Mouse (Mus musculus): ENCODE measurements around the gene Cdc42ep2. TPM values are rescaled to one million over a fixed set of nuclear protein-coding genes. Genes with fewer than 3 reads are reported as not detected.
"Not testable (repeated sequence)": the region's sequence is repeated elsewhere in the genome, so short reads cannot be mapped to it uniquely, and the experiment has no call there.

Cdc42ep2 gene
- total RNA-seq, 2 experiments from 2014 or later, result 9.9 to 12.0 TPM

- intact Hi-C loops (cut with DNase I), result loop anchor here (5.0 kb wide), 1 partner anchor 95 kb away; the partner anchor contains the start of gene Capn1
- DNase-seq, result peak; percentile 53 to 61
Measured at GRCm38 (mm10) chr19:5922119-5922942, 2.3 kb downstream of the Cdc42ep2 start.

GRCm38 (mm10) chr19:5921715-5922114 lies 2.9 kb downstream of the Cdc42ep2 start:
- intact Hi-C loops (cut with DNase I), result loop anchor here (5.0 kb wide), 1 partner anchor 96 kb away; the partner anchor contains the start of gene Capn1
- peak; percentile 30 to 47 for DNase-seq

GRCm38 (mm10) chr19:5913007-5913719 lies 11.5 kb downstream of the Cdc42ep2 start, which contains the start of gene Dpf2:
Gene Dpf2, minus strand, starts transcription at chr19:5913010.
- intact Hi-C loops (cut with DNase I), result no loop called here
- DNase-seq, result no peak

- intact Hi-C loops (cut with DNase I), result no loop called here
- DNase-seq, result peak; percentile 99 to 100
Measured at GRCm38 (mm10) chr19:5912103-5913006, 12.3 kb downstream of the Cdc42ep2 start.

GRCm38 (mm10) chr19:5911430-5912102 lies 13.1 kb downstream of the Cdc42ep2 start:
- no peak for DNase-seq
- intact Hi-C loops (cut with DNase I), result loop anchor here (2.0 kb wide), 1 partner anchor 17 kb away; the partner anchor contains the start of gene Tigd3

- intact Hi-C loops (cut with DNase I), result loop anchor here (2.0 kb wide), 1 partner anchor 15 kb away; the partner anchor contains the start of gene Tigd3
- DNase-seq, result no peak
Measured at GRCm38 (mm10) chr19:5910221-5910620, 14.4 kb downstream of the Cdc42ep2 start.

- intact Hi-C loops (cut with DNase I), result no loop called here
- no peak for DNase-seq
Measured at GRCm38 (mm10) chr19:5907275-5907674, 17.3 kb downstream of the Cdc42ep2 start.

GRCm38 (mm10) chr19:5894002-5894678 lies 30.5 kb downstream of the Cdc42ep2 start, which contains the start of gene Tigd3:
Gene Tigd3, minus strand, starts transcription at chr19:5894149.
- intact Hi-C loops (cut with DNase I), result loop anchor here (2.0 kb wide), 1 partner anchor 17 kb away; no protein-coding TSS in a partner anchor

GRCm38 (mm10) chr19:5893282-5894001 lies 31.2 kb downstream of the Cdc42ep2 start:
- intact Hi-C loops (cut with DNase I), result loop anchor here (2.0 kb wide), 1 partner anchor 17 kb away; no protein-coding TSS in a partner anchor
- DNase-seq, result no peak

More at GRCm38 (mm10) chr19:5894002-5894678, 30.5 kb downstream of the Cdc42ep2 start, which contains the start of gene Tigd3:
- peak; percentile 93 to 95 for DNase-seq

- intact Hi-C loops (cut with DNase I), result no loop called here
- DNase-seq, result no peak
Measured at GRCm38 (mm10) chr19:5892735-5893134, 31.9 kb downstream of the Cdc42ep2 start.

- DNase-seq, result no peak
- intact Hi-C loops (cut with DNase I), result no loop called here
Measured at GRCm38 (mm10) chr19:5892262-5892661, 32.4 kb downstream of the Cdc42ep2 start.

GRCm38 (mm10) chr19:5891521-5892258 lies 32.9 kb downstream of the Cdc42ep2 start:
- intact Hi-C loops (cut with DNase I), result no loop called here
- DNase-seq, result no peak

GRCm38 (mm10) chr19:5889211-5889610 lies 35.4 kb downstream of the Cdc42ep2 start:
- no peak for DNase-seq
- intact Hi-C loops (cut with DNase I), result loop anchor here (10.0 kb wide), 1 partner anchor 364 kb away; no protein-coding TSS in a partner anchor

GRCm38 (mm10) chr19:5887234-5887815 lies 37.3 kb downstream of the Cdc42ep2 start:
- intact Hi-C loops (cut with DNase I), result loop anchor here (10.0 kb wide), 1 partner anchor 363 kb away; no protein-coding TSS in a partner anchor
- no peak for DNase-seq

- intact Hi-C loops (cut with DNase I), result loop anchor here (10.0 kb wide), 1 partner anchor 361 kb away; no protein-coding TSS in a partner anchor
- no peak for DNase-seq
Measured at GRCm38 (mm10) chr19:5885838-5886237, 38.8 kb downstream of the Cdc42ep2 start.

- intact Hi-C loops (cut with DNase I), result loop anchor here (10.0 kb wide), 1 partner anchor 359 kb away; no protein-coding TSS in a partner anchor
Measured at GRCm38 (mm10) chr19:5883935-5884334, 40.7 kb downstream of the Cdc42ep2 start.

GRCm38 (mm10) chr19:5882079-5882478 lies 42.5 kb downstream of the Cdc42ep2 start:
- intact Hi-C loops (cut with DNase I), result loop anchor here (10.0 kb wide), 1 partner anchor 357 kb away; no protein-coding TSS in a partner anchor

More at GRCm38 (mm10) chr19:5883935-5884334, 40.7 kb downstream of the Cdc42ep2 start:
- no peak for DNase-seq

More at GRCm38 (mm10) chr19:5882079-5882478, 42.5 kb downstream of the Cdc42ep2 start:
- not testable (repeated sequence) for DNase-seq

Data from heart, postnatal 14 days (tissue).